In the genomic region with DNA sequence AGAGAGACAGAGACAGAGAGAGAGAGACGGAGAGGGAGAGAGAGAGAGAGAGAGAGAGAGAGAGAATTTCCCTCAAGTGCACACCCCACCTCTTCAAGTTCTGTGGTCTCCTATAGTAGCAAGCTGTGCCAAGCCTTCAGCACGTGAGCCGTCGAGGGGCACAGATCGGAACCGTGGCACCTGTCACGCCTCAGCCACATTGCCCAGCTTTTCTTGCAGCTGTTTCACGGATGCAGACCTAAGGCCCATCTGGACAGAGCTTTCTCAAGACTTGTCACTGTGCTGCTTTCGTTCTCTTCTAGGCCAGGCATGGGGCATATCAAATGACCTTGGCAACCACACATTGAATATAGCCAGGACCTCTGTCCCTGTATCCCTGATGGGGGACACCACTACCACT, we compare ENCODE assay signal across 23 mouse cellular contexts. TPM values are rescaled to one million over a fixed set of nuclear protein-coding genes. Genes with fewer than 3 reads are reported as not detected.
"Had no signal": no experiment of that assay in that cellular context is flagged by ENCODE, and none has a peak within 500 bp of the region (broad histone marks: within the 10 kb centered on the region; RNA-seq: fewer than 3 reads in every experiment).

No protein-coding gene starts in this region.

- H3K36me3 ChIP-seq: lung, embryonic 15.5 days; midbrain, embryonic 13.5 days; midbrain, embryonic 15.5 days; neural tube, embryonic 13.5 days; neural tube, embryonic 15.5 days had no signal

- H3K9me3 ChIP-seq: lung, embryonic 15.5 days; midbrain, embryonic 13.5 days; midbrain, embryonic 15.5 days; neural tube, embryonic 13.5 days; neural tube, embryonic 15.5 days had no signal

- H3K27ac ChIP-seq: lung, embryonic 15.5 days; midbrain, embryonic 13.5 days; midbrain, embryonic 15.5 days; neural tube, embryonic 13.5 days; neural tube, embryonic 15.5 days had no signal

- H3K4me1 ChIP-seq: lung, embryonic 15.5 days; midbrain, embryonic 13.5 days; midbrain, embryonic 15.5 days; neural tube, embryonic 13.5 days; neural tube, embryonic 15.5 days had no signal

- DNase-seq: liver, postnatal 0 days; lung, adult 2 months; lung, postnatal 14 days; lung, postnatal 36 days; retina, postnatal 1 day; right cerebral cortex, adult 18-20 months; right cerebral cortex, postnatal 25 days; right cerebral cortex, postnatal 4 days; spleen, adult 18-20 months; thymus, adult 18-20 months; thymus, postnatal 14 days; thymus, postnatal 36 days had no signal

- H3K9ac ChIP-seq: liver, postnatal 0 days; lung, embryonic 15.5 days; midbrain, embryonic 13.5 days; midbrain, embryonic 15.5 days; neural tube, embryonic 13.5 days; neural tube, embryonic 15.5 days had no signal

- H3K4me3 ChIP-seq: lung, embryonic 15.5 days; megakaryocyte, embryonic 14.5 days; midbrain, embryonic 13.5 days; midbrain, embryonic 15.5 days; neural tube, embryonic 13.5 days; neural tube, embryonic 15.5 days had no signal

- ATAC-seq: liver, postnatal 0 days; lung, postnatal 0 days; midbrain, embryonic 13.5 days; midbrain, embryonic 15.5 days had no signal

- H3K4me2 ChIP-seq: lung, embryonic 15.5 days; midbrain, embryonic 11.5 days; midbrain, embryonic 13.5 days; midbrain, embryonic 15.5 days; neural tube, embryonic 13.5 days; neural tube, embryonic 15.5 days had no signal

- H3K27me3 ChIP-seq: lung, embryonic 15.5 days; midbrain, embryonic 13.5 days; midbrain, embryonic 15.5 days; neural tube, embryonic 13.5 days; neural tube, embryonic 15.5 days had no signal

RNA-seq across cellular contexts. Expression of a gene that starts 53.5 kb away (rescaled TPM):
- polyA plus RNA-seq: liver, postnatal 0 days; lung, adult 2 months; macrophage; midbrain, embryonic 11.5 days; midbrain, embryonic 13.5 days; midbrain, embryonic 15.5 days; midbrain, postnatal 0 days; neural tube, embryonic 11.5 days; neural tube, embryonic 13.5 days; neural tube, embryonic 15.5 days had no signal
